Mouse (Mus musculus) myocyte (in vitro differentiated cells): Measurements from ENCODE around the gene Ndufb6. TPM values are rescaled to one million over a fixed set of nuclear protein-coding genes. Genes with fewer than 3 reads are reported as not detected.

ENCODE experiments used
- H3K27me3 ChIP-seq: one replicate; pipeline ENCODE4 v1.6.1; 2011; ENCODE audit not compliant: control insufficient read depth, insufficient read depth, insufficient read length
- H3K36me3 ChIP-seq: one replicate; pipeline ENCODE4 v1.6.1; 2011; ENCODE audit not compliant: control insufficient read depth, insufficient read depth
- H3K4me2 ChIP-seq: one replicate; pipeline ENCODE4 v1.6.1; 2011; ENCODE audit warnings: low read depth, control low read depth
- H3K4me3 ChIP-seq: one replicate; pipeline ENCODE4 v1.5.1; 2011; ENCODE audit warnings: mild to moderate bottlenecking, control low read depth, moderate library complexity
- H3K79me2 ChIP-seq: one replicate; pipeline ENCODE4 v1.6.1; 2011; ENCODE audit not compliant: control insufficient read depth, insufficient read depth
- H3ac ChIP-seq: one replicate; pipeline ENCODE4 v1.6.1; 2011; ENCODE audit not compliant: control insufficient read depth, insufficient read length
- CEBPB ChIP-seq: IDR thresholded peaks from 2 replicates; pipeline ENCODE4 v1.6.1; 2011; ENCODE audit warnings: mild to moderate bottlenecking, moderate library complexity; ENCODE audit not compliant: poor library complexity, insufficient read depth, severe bottlenecking
- E2F4 ChIP-seq: IDR thresholded peaks from one replicate; pipeline ENCODE4 v1.6.1; 2011; ENCODE audit warnings: mild to moderate bottlenecking, control low read depth, moderate library complexity; ENCODE audit not compliant: insufficient read depth
- MAX ChIP-seq: IDR thresholded peaks from one replicate; pipeline ENCODE4 v1.6.1; 2011; ENCODE audit warnings: low read depth, mild to moderate bottlenecking, control low read depth
- MYOD1 ChIP-seq, 3 experiments: IDR thresholded peaks; one replicate each; pipeline ENCODE4 v1.6.1; 2011; ENCODE audit warnings: control low read depth in 2 of 3, low read depth in 2 of 3, mild to moderate bottlenecking in 2 of 3, moderate library complexity in 1 of 3; ENCODE audit not compliant: insufficient read length in 2 of 3, control insufficient read depth in 1 of 3
- MYOG ChIP-seq, 3 experiments: IDR thresholded peaks; one replicate each; pipeline ENCODE4 v1.6.1; 2011; ENCODE audit warnings: control low read depth in 2 of 3, low read depth in 2 of 3, mild to moderate bottlenecking in 2 of 3; ENCODE audit not compliant: insufficient read length in 2 of 3, control insufficient read depth in 1 of 3, insufficient read depth in 1 of 3
- POLR2A ChIP-seq: IDR thresholded peaks from one replicate; pipeline ENCODE4 v1.6.1; 2011; ENCODE audit warnings: low read depth, mild to moderate bottlenecking, control low read depth, moderate library complexity; ENCODE audit not compliant: insufficient read length
- POLR2AphosphoS2 ChIP-seq: IDR thresholded peaks from one replicate; pipeline ENCODE4 v1.6.1; 2011; ENCODE audit warnings: low read depth, control low read depth; ENCODE audit not compliant: insufficient read length
- REST ChIP-seq: IDR thresholded peaks from one replicate; pipeline ENCODE4 v1.6.1; 2011; ENCODE audit warnings: mild to moderate bottlenecking, control low read depth, moderate library complexity; ENCODE audit not compliant: insufficient read depth, insufficient read length
- SRF ChIP-seq: IDR thresholded peaks from one replicate; pipeline ENCODE4 v1.6.1; 2011; ENCODE audit warnings: low read depth; ENCODE audit not compliant: control insufficient read depth, insufficient read length
- TCF12 ChIP-seq: IDR thresholded peaks from one replicate; pipeline ENCODE4 v1.6.1; 2011; ENCODE audit warnings: mild to moderate bottlenecking, control low read depth; ENCODE audit not compliant: poor library complexity, insufficient read depth, severe bottlenecking
- TCF3 ChIP-seq: IDR thresholded peaks from one replicate; pipeline ENCODE4 v1.6.1; 2011; ENCODE audit warnings: low read depth, control low read depth; ENCODE audit not compliant: insufficient read length
- USF1 ChIP-seq: IDR thresholded peaks from one replicate; pipeline ENCODE4 v1.6.1; 2011; ENCODE audit warnings: low read depth, mild to moderate bottlenecking, control low read depth, moderate library complexity
- polyA plus RNA-seq: library from polyadenylated mRNA; unstranded; fragments of >200 nt; fragmentation: generic; extraction: Trizol; gene quantifications from one replicate; pipeline ENCODE4 v1.2.1, GENCODE M21; 2012; ENCODE audit warnings: missing spikeins

Gene Ndufb6
- polyA plus RNA-seq, 1 experiment: 309 TPM

DNA sequence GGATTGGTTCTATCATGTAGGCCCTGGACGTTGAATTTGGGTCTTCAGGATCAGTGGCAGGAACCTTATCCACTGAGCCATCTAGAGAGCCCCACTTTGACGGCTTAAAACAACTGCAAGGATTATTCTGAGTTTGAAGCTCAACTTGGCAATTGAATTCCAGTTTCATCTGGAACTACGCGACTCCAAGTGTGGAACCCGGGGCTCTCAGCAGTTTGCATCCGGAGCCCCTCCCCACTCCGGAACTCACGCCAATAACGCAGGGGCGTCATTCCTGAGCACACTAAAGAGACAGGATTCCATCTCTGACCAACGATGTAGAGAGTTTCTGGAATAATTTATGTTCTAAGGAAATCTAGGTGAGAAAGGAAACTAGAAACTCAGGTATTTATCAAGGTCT, 52.1 kb downstream of the Ndufb6 start:
- H3K4me2 ChIP-seq: no peak overlapping the region
- TF ChIP-seq REST (no peak), MYOD1 (IDR thresholded peaks at IDR 0.05; ENCODE audit: control insufficient read depth in 1 of 3, insufficient read length in 2 of 3, low read depth in 2 of 3) (no peak), POLR2AphosphoS2 (no peak), MYOG (IDR thresholded peaks at IDR 0.05; ENCODE audit: control insufficient read depth in 1 of 3, insufficient read depth in 1 of 3, insufficient read length in 2 of 3, low read depth in 2 of 3) (no peak), MAX (no peak), SRF (no peak), TCF12 (no peak), TCF3 (no peak), POLR2A (no peak), CEBPB (no peak), USF1 (no peak), E2F4 (no peak)
- no peaks in the 10 kb centered on the region for H3K27me3 ChIP-seq
- H3K4me3 ChIP-seq: no peak overlapping the region
- H3K36me3 ChIP-seq: no peaks in the 10 kb centered on the region
- no peaks in the 10 kb centered on the region for H3K79me2 ChIP-seq
- H3ac ChIP-seq: no peak overlapping the region

DNA sequence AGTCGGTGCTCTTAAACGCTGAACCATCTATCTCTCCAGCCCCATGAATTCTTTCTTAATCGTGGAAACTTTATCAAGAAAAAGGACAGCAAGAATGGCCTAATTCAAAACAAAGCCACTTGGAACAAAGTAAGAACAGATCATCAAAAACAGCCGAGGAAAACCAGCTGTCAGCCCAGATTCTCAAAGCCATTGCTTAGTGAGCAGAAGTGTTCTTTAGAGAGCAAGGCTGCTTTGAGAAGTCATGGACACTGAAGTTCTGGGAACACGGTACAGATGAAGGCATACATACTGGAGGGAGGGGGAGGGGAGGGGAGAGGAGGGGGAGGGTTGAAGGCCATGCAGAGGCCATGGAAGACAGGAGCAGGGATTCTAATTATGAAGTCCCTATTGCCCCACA, 53.1 kb downstream of the Ndufb6 start:
- no peaks in the 10 kb centered on the region for H3K36me3 ChIP-seq
- H3ac ChIP-seq: no peak overlapping the region
- no peaks in the 10 kb centered on the region for H3K79me2 ChIP-seq
- H3K4me3 ChIP-seq: no peak overlapping the region
- H3K4me2 ChIP-seq: no peak overlapping the region
- TF ChIP-seq MAX: no peak
- no peak for TF ChIP-seq POLR2AphosphoS2
- TF ChIP-seq TCF3: no peak
- no peak for TF ChIP-seq USF1
- no peak for TF ChIP-seq MYOD1 (IDR thresholded peaks at IDR 0.05; ENCODE audit: control insufficient read depth in 1 of 3, insufficient read length in 2 of 3, low read depth in 2 of 3)
- TF ChIP-seq SRF: no peak
- TF ChIP-seq MYOG (IDR thresholded peaks at IDR 0.05; ENCODE audit: control insufficient read depth in 1 of 3, insufficient read depth in 1 of 3, insufficient read length in 2 of 3, low read depth in 2 of 3): no peak
- TF ChIP-seq POLR2A: no peak
- TF ChIP-seq CEBPB: no peak
- TF ChIP-seq REST: no peak
- TF ChIP-seq TCF12: no peak
- no peak for TF ChIP-seq E2F4
- no peaks in the 10 kb centered on the region for H3K27me3 ChIP-seq

DNA sequence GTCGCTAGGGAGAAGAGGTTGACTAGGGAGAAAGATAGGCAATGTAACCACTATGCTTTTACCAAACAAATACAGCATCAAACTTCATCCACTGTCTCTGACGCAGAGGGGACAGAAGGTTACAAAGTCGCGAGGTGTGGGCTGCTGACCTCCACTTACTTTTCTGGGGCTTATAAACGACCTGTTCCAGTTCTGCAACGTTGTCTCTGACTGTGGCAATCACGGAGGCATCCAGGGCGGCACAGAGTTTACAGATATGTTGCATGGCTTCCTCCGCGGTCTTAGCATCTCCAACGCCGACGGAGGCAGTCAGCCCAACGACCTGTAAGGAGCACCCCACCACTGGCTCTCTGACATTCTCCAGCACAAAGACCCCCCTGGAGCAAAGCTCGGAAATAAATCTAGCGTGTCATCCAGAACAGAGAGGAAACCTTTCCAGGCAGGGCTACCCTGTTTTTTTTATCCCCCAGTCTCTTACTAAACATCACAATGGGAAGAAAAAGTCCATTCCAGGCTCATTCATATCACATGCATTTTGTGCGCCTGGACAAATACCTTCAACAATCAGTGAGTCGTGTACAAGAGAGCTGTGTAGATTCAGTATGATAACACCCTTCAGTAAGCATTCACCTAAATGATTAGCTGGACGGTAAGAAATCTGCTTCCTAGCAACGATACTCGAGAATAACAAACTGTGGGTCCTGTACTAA, 57.2 kb downstream of the Ndufb6 start:
- Histone ChIP-seq H3ac (no peak overlapping the region), H3K4me3 (no peak overlapping the region), H3K4me2 (no peak overlapping the region), H3K36me3 (no peaks in the 10 kb centered on the region), H3K79me2 (no peaks in the 10 kb centered on the region), H3K27me3 (no peaks in the 10 kb centered on the region)
- TF ChIP-seq MAX: no peak
- no peak for TF ChIP-seq MYOD1 (IDR thresholded peaks at IDR 0.05; ENCODE audit: control insufficient read depth in 1 of 3, insufficient read length in 2 of 3, low read depth in 2 of 3)
- no peak for TF ChIP-seq USF1
- no peak for TF ChIP-seq E2F4
- TF ChIP-seq POLR2AphosphoS2: no peak
- no peak for TF ChIP-seq REST
- TF ChIP-seq MYOG (IDR thresholded peaks at IDR 0.05; ENCODE audit: control insufficient read depth in 1 of 3, insufficient read depth in 1 of 3, insufficient read length in 2 of 3, low read depth in 2 of 3): no peak
- no peak for TF ChIP-seq SRF
- TF ChIP-seq POLR2A: no peak
- no peak for TF ChIP-seq TCF12
- TF ChIP-seq CEBPB: no peak
- no peak for TF ChIP-seq TCF3

DNA sequence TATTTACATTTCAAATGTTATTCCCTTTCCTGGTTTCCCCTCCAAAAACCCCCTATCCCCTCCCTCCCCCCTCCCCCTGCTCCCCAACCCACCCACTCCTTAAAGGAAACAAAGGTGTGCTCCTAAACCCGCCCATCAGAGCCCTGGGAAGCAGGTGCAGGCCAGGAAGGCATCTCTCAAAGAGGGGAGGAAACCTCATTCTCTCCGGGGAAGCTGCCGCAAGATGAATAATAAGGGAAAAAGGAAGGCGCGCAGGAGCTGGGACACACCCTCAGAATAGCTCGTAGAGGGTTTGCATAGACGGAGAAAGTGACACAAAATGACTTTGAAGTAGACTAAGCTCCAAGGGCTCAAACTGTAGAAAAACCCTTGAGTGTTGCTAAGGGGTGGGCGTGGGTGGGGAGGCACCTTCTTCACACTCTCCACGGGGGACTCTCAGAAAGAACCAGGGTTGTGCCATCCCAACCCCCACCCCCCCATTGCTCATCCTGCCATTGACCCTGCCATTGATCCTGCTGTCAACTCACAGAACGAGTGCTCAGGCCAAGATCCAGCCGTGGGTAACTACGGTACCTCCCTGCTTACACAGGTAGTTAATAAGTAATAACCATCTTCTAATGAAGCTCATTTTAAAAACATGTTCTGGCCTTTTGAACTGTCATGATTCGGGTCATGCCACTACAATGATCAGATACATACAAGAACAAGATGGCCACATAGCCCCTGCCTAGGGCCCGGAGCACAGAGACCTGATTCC, 58.0 kb downstream of the Ndufb6 start:
- Histone ChIP-seq H3K4me3 (no peak overlapping the region), H3K36me3 (no peaks in the 10 kb centered on the region), H3K27me3 (no peaks in the 10 kb centered on the region), H3K79me2 (no peaks in the 10 kb centered on the region), H3ac (no peak overlapping the region), H3K4me2 (no peak overlapping the region)
- no peak for TF ChIP-seq CEBPB
- no peak for TF ChIP-seq MYOD1 (IDR thresholded peaks at IDR 0.05; ENCODE audit: control insufficient read depth in 1 of 3, insufficient read length in 2 of 3, low read depth in 2 of 3)
- TF ChIP-seq USF1: no peak
- no peak for TF ChIP-seq MYOG (IDR thresholded peaks at IDR 0.05; ENCODE audit: control insufficient read depth in 1 of 3, insufficient read depth in 1 of 3, insufficient read length in 2 of 3, low read depth in 2 of 3)
- no peak for TF ChIP-seq SRF
- TF ChIP-seq POLR2AphosphoS2: no peak
- no peak for TF ChIP-seq POLR2A
- TF ChIP-seq REST: no peak
- TF ChIP-seq MAX: no peak
- no peak for TF ChIP-seq E2F4
- no peak for TF ChIP-seq TCF3
- no peak for TF ChIP-seq TCF12

Other genes with a start within 250 kb of the Ndufb6 start
- gene Aco1, start 136.3 kb downstream of the Ndufb6 start, polyA plus RNA-seq: 35.5 TPM
- 4.1 TPM for gene Ddx58, start 39.6 kb downstream of the Ndufb6 start, polyA plus RNA-seq
- 6.2 TPM for gene Smim27, start 9.8 kb downstream of the Ndufb6 start, polyA plus RNA-seq
- gene Topors, start 9.6 kb downstream of the Ndufb6 start, polyA plus RNA-seq: 6.7 TPM
- gene Tmem215, start 192.8 kb upstream of the Ndufb6 start, polyA plus RNA-seq: not detected